Mouse (Mus musculus) olfactory bulb, adult 2 months (tissue): Measurements from ENCODE around the gene Gdf7. TPM values are rescaled to one million over a fixed set of nuclear protein-coding genes. Genes with fewer than 3 reads are reported as not detected.

Experiments used
- H3K27ac ChIP-seq: fragments of 200-500 bp; 2 replicates; pipeline ENCODE4 v1.5.1; 2012; ENCODE audit warnings: low read depth, low read length; ENCODE audit not compliant: insufficient read depth
- H3K4me1 ChIP-seq: fragments of 200-500 bp; 2 replicates; pipeline ENCODE4 v1.6.1; 2012; ENCODE audit warnings: low read length; ENCODE audit not compliant: control insufficient read depth, insufficient read depth
- H3K4me3 ChIP-seq: fragments of 200-500 bp; 2 replicates; pipeline ENCODE4 v1.5.1; 2012; ENCODE audit warnings: mild to moderate bottlenecking, low read depth, low read length, moderate library complexity; ENCODE audit not compliant: insufficient read depth
- CTCF ChIP-seq: fragments of 200-500 bp; IDR thresholded peaks from 2 replicates; pipeline ENCODE4 v1.5.1; 2012; ENCODE audit warnings: low read depth, mild to moderate bottlenecking, low read length, moderate library complexity; ENCODE audit not compliant: insufficient read depth
- POLR2A ChIP-seq: fragments of 200-500 bp; IDR thresholded peaks from 2 replicates; pipeline ENCODE4 v1.6.1; 2012; ENCODE audit warnings: mild to moderate bottlenecking, low read depth, low read length, moderate library complexity; ENCODE audit not compliant: insufficient read depth
- WGBS: fragments of 180-500 bp; shearing (Covaris S2); methylation state at CpG from one replicate; pipeline ENCODE4 v1.1.7; 2018; 5-methylcytosine and 5-hydroxymethylcytosine counted together
- polyA plus RNA-seq: library from polyadenylated mRNA; stranded (reverse); fragments of >200 nt; gene quantifications from 2 replicates; pipeline ENCODE4 v1.2.4, GENCODE M21; 2012; ENCODE audit warnings: low replicate concordance; ENCODE audit not compliant: missing spikeins, insufficient read depth, insufficient read length

The Gdf7 gene
- polyA plus RNA-seq, 1 experiment, result not detected

GRCm38 (mm10) chr12:8331489-8332173, 29.9 kb upstream of the Gdf7 start:
- no peak overlapping the region for H3K27ac ChIP-seq
- H3K4me1 ChIP-seq, result peaks cover 30% of the 10 kb centered on the region
- TF ChIP-seq CTCF (no peak), POLR2A (no peak)
- no peak overlapping the region for H3K4me3 ChIP-seq
- 70% methylated on average over 14 of the region's 14 CpGs for WGBS

- H3K4me1 ChIP-seq, result peaks cover 43% of the 10 kb centered on the region
- H3K27ac ChIP-seq, result no peak overlapping the region
- TF ChIP-seq CTCF, result no peak
- TF ChIP-seq POLR2A, result no peak
- WGBS, result 89% methylated on average over 7 of the region's 7 CpGs
- no peak overlapping the region for H3K4me3 ChIP-seq
These were observed 27.5 kb upstream of the Gdf7 start for GRCm38 (mm10) chr12:8329236-8329635.

- Histone ChIP-seq H3K4me3 (no peak overlapping the region), H3K4me1 (peaks cover 32% of the 10 kb centered on the region), H3K27ac (peak overlapping the region; percentile 35)
- TF ChIP-seq CTCF, result no peak
- WGBS, result 50% methylated on average over 1 of the region's 1 CpGs
These were observed 25.9 kb upstream of the Gdf7 start for GRCm38 (mm10) chr12:8327675-8328053.

GRCm38 (mm10) chr12:8326825-8327674, 25.3 kb upstream of the Gdf7 start:
- no peak for TF ChIP-seq POLR2A
- TF ChIP-seq CTCF, result peak; percentile 94
- Histone ChIP-seq H3K4me1 (peaks cover 28% of the 10 kb centered on the region), H3K4me3 (no peak overlapping the region), H3K27ac (peak overlapping the region; percentile 35)
- WGBS, result 16% methylated on average over 17 of the region's 17 CpGs

GRCm38 (mm10) chr12:8325943-8326522, 24.3 kb upstream of the Gdf7 start:
- peak overlapping the region; percentile 48 for H3K27ac ChIP-seq
- no peak overlapping the region for H3K4me3 ChIP-seq
- TF ChIP-seq CTCF (no peak), POLR2A (no peak)
- peaks cover 25% of the 10 kb centered on the region for H3K4me1 ChIP-seq
- WGBS, result 70% methylated on average over 17 of the region's 17 CpGs

- peak overlapping the region; percentile 4; the same call in 1 of the 2 replicates for H3K27ac ChIP-seq
- WGBS, result 63% methylated on average over 13 of the region's 13 CpGs
- no peak overlapping the region for H3K4me3 ChIP-seq
- TF ChIP-seq CTCF (no peak), POLR2A (no peak)
- peaks cover 25% of the 10 kb centered on the region for H3K4me1 ChIP-seq
These were observed 23.6 kb upstream of the Gdf7 start for GRCm38 (mm10) chr12:8325245-8325942.

- Histone ChIP-seq H3K4me1 (peaks cover 29% of the 10 kb centered on the region), H3K27ac (no peak overlapping the region), H3K4me3 (no peak overlapping the region)
- WGBS, result 86% methylated on average over 10 of the region's 10 CpGs
- TF ChIP-seq POLR2A (no peak), CTCF (no peak)
These were observed 22.3 kb upstream of the Gdf7 start for GRCm38 (mm10) chr12:8324086-8324485.

GRCm38 (mm10) chr12:8321506-8321905, 19.8 kb upstream of the Gdf7 start:
- Histone ChIP-seq H3K4me1 (peaks cover 22% of the 10 kb centered on the region), H3K27ac (no peak overlapping the region), H3K4me3 (no peak overlapping the region)
- TF ChIP-seq CTCF, result no peak
- TF ChIP-seq POLR2A, result no peak
- 78% methylated on average over 10 of the region's 10 CpGs for WGBS
